Mouse (Mus musculus): ENCODE data around the gene Ipo13. TPM values are rescaled to one million over a fixed set of nuclear protein-coding genes. Genes with fewer than 3 reads are reported as not detected.
A peak's percentile ranks its signal among the peaks of the same experiment; 100 is the strongest.

Gene Ipo13
- polyA plus RNA-seq, 1 experiment, result 62.2 TPM

DNA sequence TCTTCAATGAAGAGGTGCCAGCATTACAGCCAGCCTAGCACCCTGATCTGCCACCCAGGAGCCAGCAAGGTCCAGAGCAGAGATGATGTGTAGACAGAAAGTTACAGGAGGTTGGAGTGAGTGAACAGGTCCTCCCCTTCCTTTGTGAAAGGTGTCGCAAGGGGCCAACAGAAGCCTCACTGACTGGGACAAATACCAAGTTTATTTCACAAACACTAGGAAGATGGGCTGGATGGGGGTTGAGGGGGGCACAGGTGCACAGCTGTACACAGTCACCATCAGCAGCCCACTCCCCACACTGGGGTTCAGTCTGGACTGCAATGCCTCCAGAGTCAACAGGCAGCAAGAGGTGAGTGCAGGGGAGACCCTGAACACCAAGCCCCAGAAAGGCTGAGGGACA, 30.7 kb downstream of the Ipo13 start:
- no peak for TF ChIP-seq MYOD1 (IDR thresholded peaks at IDR 0.05; ENCODE audit: control insufficient read depth in 1 of 3, insufficient read length in 2 of 3, low read depth in 2 of 3)
- TF ChIP-seq TCF3 (IDR thresholded peaks at IDR 0.05; ENCODE audit: insufficient read length, low read depth), result no peak
- no peak for TF ChIP-seq POLR2A (IDR thresholded peaks at IDR 0.05; ENCODE audit: insufficient read length, low read depth)
- no peak for TF ChIP-seq E2F4 (IDR thresholded peaks at IDR 0.05; ENCODE audit: insufficient read depth)
- peak; percentile 10 for TF ChIP-seq POLR2AphosphoS2 (IDR thresholded peaks at IDR 0.05; ENCODE audit: insufficient read length, low read depth)
- no peak for TF ChIP-seq MAX (IDR thresholded peaks at IDR 0.05; ENCODE audit: low read depth)
- TF ChIP-seq CEBPB (IDR thresholded peaks at IDR 0.05; ENCODE audit: insufficient read depth, poor library complexity, severe bottlenecking), result no peak
- TF ChIP-seq REST (IDR thresholded peaks at IDR 0.05; ENCODE audit: insufficient read depth, insufficient read length), result no peak
- H3ac ChIP-seq (ENCODE audit: control insufficient read depth, insufficient read length), result no peak overlapping the region
- peaks cover 24% of the 10 kb centered on the region for H3K79me2 ChIP-seq (ENCODE audit: control insufficient read depth, insufficient read depth)
- H3K36me3 ChIP-seq (ENCODE audit: control insufficient read depth, insufficient read depth), result peaks cover 6% of the 10 kb centered on the region
- H3K4me2 ChIP-seq (ENCODE audit: low read depth), result peak overlapping the region; percentile 99
- H3K27me3 ChIP-seq (ENCODE audit: control insufficient read depth, insufficient read depth, insufficient read length), result no peaks in the 10 kb centered on the region
- peak overlapping the region; percentile 30 for H3K4me3 ChIP-seq

DNA sequence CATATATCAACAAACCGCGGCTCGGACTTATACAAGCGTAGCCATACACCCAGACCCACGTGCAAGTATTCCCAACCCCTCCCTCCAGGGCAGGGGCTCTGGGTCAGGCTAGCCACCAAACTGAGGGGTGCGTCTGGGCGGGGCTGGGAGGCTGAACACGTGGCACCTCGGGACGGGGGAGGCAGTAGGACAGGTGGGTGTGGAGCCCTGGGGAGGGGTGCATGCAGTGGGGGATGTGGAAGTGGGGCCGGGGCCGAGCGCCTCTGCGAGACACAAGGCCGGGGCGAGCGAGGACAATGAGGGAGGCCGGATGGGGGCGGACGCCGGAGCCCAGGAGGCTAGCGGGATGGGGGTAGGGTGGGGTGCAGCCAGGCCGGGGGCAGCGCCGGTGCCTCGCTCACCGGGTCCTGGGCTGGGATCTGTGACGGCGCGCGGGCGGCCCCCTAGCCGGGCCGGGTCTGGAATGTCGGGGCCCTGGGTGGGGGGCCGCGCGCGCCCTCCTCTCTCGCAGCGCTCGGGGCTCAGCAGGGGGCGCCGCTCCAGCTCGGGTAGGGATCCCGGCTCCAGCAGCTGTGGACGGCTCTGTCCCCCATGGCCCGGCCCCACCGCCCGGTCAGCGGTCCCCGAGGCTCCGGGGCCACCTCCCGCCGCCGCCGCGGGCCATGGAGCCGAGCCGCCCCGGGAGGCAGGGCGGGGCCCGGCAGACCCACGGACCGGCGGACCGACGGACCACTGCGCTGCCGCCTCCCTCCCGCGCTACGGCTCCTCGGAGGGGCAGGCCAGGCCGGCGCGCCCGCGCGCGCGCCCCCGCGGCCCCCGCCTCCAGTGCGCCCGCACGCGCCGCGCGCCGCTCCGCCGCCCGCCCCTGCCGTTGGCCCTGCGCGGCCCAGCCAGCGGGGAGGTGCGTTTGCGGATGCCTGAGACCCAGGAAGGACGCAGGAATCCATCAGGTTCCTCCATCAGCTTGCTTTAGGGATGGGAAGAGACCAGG, 31.8 kb downstream of the Ipo13 start, which contains the start of gene B4galt2:
Gene B4galt2, minus strand, starts transcription at position 787 of the 991 bp plus-strand sequence.
- peak within 1 kb of the TSS; percentile 99 for H3K4me2 ChIP-seq (ENCODE audit: low read depth)
- peaks cover 6% of the 10 kb centered on the region for H3K36me3 ChIP-seq (ENCODE audit: control insufficient read depth, insufficient read depth)
- H3K27me3 ChIP-seq (ENCODE audit: control insufficient read depth, insufficient read depth, insufficient read length), result no peaks in the 10 kb centered on the region
- TF ChIP-seq POLR2AphosphoS2 (IDR thresholded peaks at IDR 0.05; ENCODE audit: insufficient read length, low read depth) (peak; percentile 92), MYOG (IDR thresholded peaks at IDR 0.05; ENCODE audit: control insufficient read depth in 1 of 3, insufficient read depth in 1 of 3, insufficient read length in 2 of 3, low read depth in 2 of 3) (peak in 1 of 3 experiments; percentile 55), POLR2A (IDR thresholded peaks at IDR 0.05; ENCODE audit: insufficient read length, low read depth) (peak; percentile 90), SRF (IDR thresholded peaks at IDR 0.05; ENCODE audit: control insufficient read depth, insufficient read length, low read depth) (no peak), USF1 (IDR thresholded peaks at IDR 0.05; ENCODE audit: low read depth) (peak; percentile 40), REST (IDR thresholded peaks at IDR 0.05; ENCODE audit: insufficient read depth, insufficient read length) (no peak), MYOD1 (IDR thresholded peaks at IDR 0.05; ENCODE audit: control insufficient read depth in 1 of 3, insufficient read length in 2 of 3, low read depth in 2 of 3) (peak in 2 of 3 experiments; percentile 35 to 74), TCF12 (IDR thresholded peaks at IDR 0.05; ENCODE audit: insufficient read depth, poor library complexity, severe bottlenecking) (no peak)
- H3K79me2 ChIP-seq (ENCODE audit: control insufficient read depth, insufficient read depth), result peaks cover 24% of the 10 kb centered on the region
- H3K4me3 ChIP-seq, result peak within 1 kb of the TSS; percentile 30
- H3ac ChIP-seq (ENCODE audit: control insufficient read depth, insufficient read length), result peak within 1 kb of the TSS; percentile 65

DNA sequence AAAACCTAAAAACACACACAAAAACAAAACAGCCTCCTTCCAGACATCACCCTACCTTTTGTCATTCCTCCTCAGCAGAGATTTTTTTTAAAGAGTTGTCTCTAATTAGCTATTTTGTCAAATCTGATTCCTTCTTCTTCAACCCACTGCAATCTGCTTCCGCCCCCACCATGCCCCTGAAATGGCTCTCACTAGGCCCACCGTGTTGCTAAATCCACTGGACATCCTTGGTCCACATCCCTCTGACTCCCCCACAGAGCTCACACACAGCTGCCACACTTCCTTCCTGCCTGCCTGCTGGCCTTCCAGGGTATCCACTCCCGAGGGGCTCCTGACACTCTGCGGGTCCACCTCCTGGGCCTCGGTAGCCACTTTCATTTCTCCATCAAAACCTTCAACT, 36.1 kb downstream of the Ipo13 start:
- no peak overlapping the region for H3K4me3 ChIP-seq
- H3ac ChIP-seq (ENCODE audit: control insufficient read depth, insufficient read length), result no peak overlapping the region
- H3K27me3 ChIP-seq (ENCODE audit: control insufficient read depth, insufficient read depth, insufficient read length), result no peaks in the 10 kb centered on the region
- TF ChIP-seq CEBPB (IDR thresholded peaks at IDR 0.05; ENCODE audit: insufficient read depth, poor library complexity, severe bottlenecking), result no peak
- no peak for TF ChIP-seq E2F4 (IDR thresholded peaks at IDR 0.05; ENCODE audit: insufficient read depth)
- no peak for TF ChIP-seq POLR2A (IDR thresholded peaks at IDR 0.05; ENCODE audit: insufficient read length, low read depth)
- TF ChIP-seq REST (IDR thresholded peaks at IDR 0.05; ENCODE audit: insufficient read depth, insufficient read length), result no peak
- no peak for TF ChIP-seq MYOD1 (IDR thresholded peaks at IDR 0.05; ENCODE audit: control insufficient read depth in 1 of 3, insufficient read length in 2 of 3, low read depth in 2 of 3)
- TF ChIP-seq MAX (IDR thresholded peaks at IDR 0.05; ENCODE audit: low read depth), result no peak
- TF ChIP-seq TCF3 (IDR thresholded peaks at IDR 0.05; ENCODE audit: insufficient read length, low read depth), result no peak
- TF ChIP-seq MYOG (IDR thresholded peaks at IDR 0.05; ENCODE audit: control insufficient read depth in 1 of 3, insufficient read depth in 1 of 3, insufficient read length in 2 of 3, low read depth in 2 of 3), result no peak
- TF ChIP-seq SRF (IDR thresholded peaks at IDR 0.05; ENCODE audit: control insufficient read depth, insufficient read length, low read depth), result no peak
- H3K36me3 ChIP-seq (ENCODE audit: control insufficient read depth, insufficient read depth), result peaks cover 4% of the 10 kb centered on the region
- H3K79me2 ChIP-seq (ENCODE audit: control insufficient read depth, insufficient read depth), result peaks cover under 1% of the 10 kb centered on the region
- no peak overlapping the region for H3K4me2 ChIP-seq (ENCODE audit: low read depth)

DNA sequence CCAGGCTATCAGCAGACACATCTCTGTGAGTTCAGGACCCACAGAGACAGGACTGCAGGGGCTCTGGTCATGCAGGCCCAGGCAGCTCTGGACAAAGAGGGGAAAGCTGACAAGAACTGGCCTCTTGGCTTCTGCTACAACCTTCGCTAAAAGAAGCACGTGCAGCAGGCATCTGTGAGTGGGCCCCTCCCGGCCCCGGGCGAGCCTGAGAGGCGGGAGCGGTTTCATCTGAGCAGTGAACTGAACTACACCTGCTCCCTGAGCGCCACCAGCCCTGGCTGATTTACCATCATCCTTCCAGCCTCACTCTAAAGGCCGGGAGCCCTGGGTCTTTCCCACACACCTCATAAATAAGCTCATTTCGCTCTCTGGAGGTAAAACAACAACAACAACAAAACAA, 36.5 kb downstream of the Ipo13 start:
- Histone ChIP-seq H3K4me2 (ENCODE audit: low read depth) (no peak overlapping the region), H3K36me3 (ENCODE audit: control insufficient read depth, insufficient read depth) (peaks cover 4% of the 10 kb centered on the region), H3ac (ENCODE audit: control insufficient read depth, insufficient read length) (no peak overlapping the region)

DNA sequence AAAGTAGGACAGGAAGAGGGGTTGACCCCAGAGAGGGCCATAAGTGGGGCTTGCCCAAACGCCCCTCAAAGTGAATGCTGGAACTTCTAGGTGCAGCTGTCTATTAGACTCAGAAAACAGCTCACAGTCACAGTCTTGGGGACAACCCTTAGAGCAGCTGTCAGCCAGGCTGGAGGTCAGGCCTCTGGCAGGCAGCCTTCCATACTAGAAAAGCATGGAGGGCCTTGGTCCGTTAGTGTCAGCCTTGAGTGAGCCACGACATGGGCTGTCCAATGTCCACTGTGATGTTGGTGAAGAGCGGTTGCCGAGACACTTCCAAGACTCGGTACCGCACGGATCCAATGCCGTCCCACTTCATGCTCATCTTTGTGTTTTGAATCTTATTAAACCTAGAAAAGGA, 41.2 kb downstream of the Ipo13 start:
- no peak overlapping the region for H3ac ChIP-seq (ENCODE audit: control insufficient read depth, insufficient read length)
- H3K27me3 ChIP-seq (ENCODE audit: control insufficient read depth, insufficient read depth, insufficient read length), result no peaks in the 10 kb centered on the region
- H3K4me3 ChIP-seq, result no peak overlapping the region
- no peaks in the 10 kb centered on the region for H3K79me2 ChIP-seq (ENCODE audit: control insufficient read depth, insufficient read depth)
- peaks cover 9% of the 10 kb centered on the region for H3K36me3 ChIP-seq (ENCODE audit: control insufficient read depth, insufficient read depth)
- no peak for TF ChIP-seq TCF3 (IDR thresholded peaks at IDR 0.05; ENCODE audit: insufficient read length, low read depth)
- TF ChIP-seq POLR2AphosphoS2 (IDR thresholded peaks at IDR 0.05; ENCODE audit: insufficient read length, low read depth), result peak; percentile 16
- TF ChIP-seq MYOG (IDR thresholded peaks at IDR 0.05; ENCODE audit: control insufficient read depth in 1 of 3, insufficient read depth in 1 of 3, insufficient read length in 2 of 3, low read depth in 2 of 3), result peak in 1 of 3 experiments; percentile 8
- no peak for TF ChIP-seq TCF12 (IDR thresholded peaks at IDR 0.05; ENCODE audit: insufficient read depth, poor library complexity, severe bottlenecking)
- TF ChIP-seq E2F4 (IDR thresholded peaks at IDR 0.05; ENCODE audit: insufficient read depth), result no peak
- TF ChIP-seq MAX (IDR thresholded peaks at IDR 0.05; ENCODE audit: low read depth), result no peak
- H3K4me2 ChIP-seq (ENCODE audit: low read depth), result no peak overlapping the region

More for the DNA sequence above, 36.5 kb downstream of the Ipo13 start:
- no peak overlapping the region for H3K4me3 ChIP-seq
- H3K79me2 ChIP-seq (ENCODE audit: control insufficient read depth, insufficient read depth), result no peaks in the 10 kb centered on the region
- no peak for TF ChIP-seq TCF12 (IDR thresholded peaks at IDR 0.05; ENCODE audit: insufficient read depth, poor library complexity, severe bottlenecking)
- no peaks in the 10 kb centered on the region for H3K27me3 ChIP-seq (ENCODE audit: control insufficient read depth, insufficient read depth, insufficient read length)

Measured in myocyte (in vitro differentiated cells).